Comparison of ENCODE assay signal across 7 mouse cellular contexts in genomic region chr10:84441846-84442245, GRCm38 (mm10). TPM values are rescaled to one million over a fixed set of nuclear protein-coding genes. Genes with fewer than 3 reads are reported as not detected.
DNase-seq lines count a peak whose midpoint lies in the region; ATAC-seq lines count a peak whose summit lies in the region.

No protein-coding gene starts in this region.

- DNase-seq in urinary bladder, postnatal 14 days (ENCODE audit: low spot score), result peak; percentile 25
- no peak for DNase-seq in urinary bladder, postnatal 25 days (ENCODE audit: low spot score)
- DNase-seq in forebrain, embryonic 11.5 days (ENCODE audit: low spot score), result peak; percentile 58
- no peak for DNase-seq in ovary, adult 18-20 months (ENCODE audit: low spot score)
- no peak for DNase-seq in left cerebral cortex, adult 18-20 months (ENCODE audit: low spot score in 2 of 2)

- H3K36me3 ChIP-seq in forebrain, embryonic 11.5 days (ENCODE audit: control insufficient read depth, insufficient read depth, low read length), result no peaks in the 10 kb centered on the region
- H3K36me3 ChIP-seq in liver, embryonic 12.5 days, result no peaks in the 10 kb centered on the region

- peak overlapping the region; percentile 98; the same call in 1 of the 2 replicates for H3K27ac ChIP-seq in forebrain, embryonic 11.5 days (ENCODE audit: low read depth, low read length)
- no peak overlapping the region for H3K27ac ChIP-seq in liver, embryonic 12.5 days

- 7% methylated on average over 11 of the region's 11 CpGs for WGBS in forebrain, embryonic 11.5 days
- 24% methylated on average over 11 of the region's 11 CpGs for WGBS in liver, embryonic 12.5 days (ENCODE audit: insufficient replicate concordance)

- peak overlapping the region; percentile 100 for H3K9ac ChIP-seq in forebrain, embryonic 11.5 days (ENCODE audit: low read length)
- no peak overlapping the region for H3K9ac ChIP-seq in liver, embryonic 12.5 days

- H3K4me1 ChIP-seq in forebrain, embryonic 11.5 days (replicated peaks; ENCODE audit: control insufficient read depth, insufficient read depth, low read length), result peaks cover 30% of the 10 kb centered on the region
- peaks cover 14% of the 10 kb centered on the region; the same call in 1 of the 2 replicates for H3K4me1 ChIP-seq in liver, embryonic 12.5 days

- peak overlapping the region; percentile 61 for H3K4me3 ChIP-seq in forebrain, embryonic 11.5 days (ENCODE audit: low read depth, low read length)
- peak overlapping the region; percentile 61; the same call in 1 of the 2 replicates for H3K4me3 ChIP-seq in liver, embryonic 12.5 days

- H3K9me3 ChIP-seq in forebrain, embryonic 11.5 days (ENCODE audit: control insufficient read depth, low read length), result no peaks in the 10 kb centered on the region
- H3K9me3 ChIP-seq in liver, embryonic 12.5 days (replicated peaks), result no peaks in the 10 kb centered on the region

- ATAC-seq in forebrain, embryonic 11.5 days (replicated peaks; ENCODE audit: low FRiP score), result no peak
- ATAC-seq in liver, embryonic 12.5 days, result no peak
- no peak for ATAC-seq in erythroid progenitor cell, adult 5-6 weeks (replicated peaks; ENCODE audit: low FRiP score, poor library complexity, severe bottlenecking)

- H3K27me3 ChIP-seq in forebrain, embryonic 11.5 days (ENCODE audit: control insufficient read depth, insufficient read depth, low read length), result no peaks in the 10 kb centered on the region
- peaks cover 72% of the 10 kb centered on the region for H3K27me3 ChIP-seq in liver, embryonic 12.5 days (replicated peaks)

- H3K4me2 ChIP-seq in forebrain, embryonic 11.5 days (ENCODE audit: low read depth, low read length, severe bottlenecking), result peak overlapping the region; percentile 85
- peak overlapping the region; percentile 76 for H3K4me2 ChIP-seq in liver, embryonic 12.5 days

RNA-seq across cellular contexts. Expression of gene Nuak1, which starts 1.4 kb away (rescaled TPM):
- polyA plus RNA-seq in forebrain, embryonic 11.5 days (2014; fragmentation: Nextera tagmentation; extraction: Ambion mirVana), result 2.9 and 3.6 TPM in 2 replicates
- 0.25 and 0.31 TPM in 2 replicates for polyA plus RNA-seq in liver, embryonic 12.5 days (2016; fragmentation: Nextera tagmentation; extraction: Ambion mirVana)
- 2.1 and 4.0 TPM in 2 replicates for total RNA-seq in erythroid progenitor cell, adult 5-6 weeks (2015; ENCODE audit: low replicate concordance)
- 0.64 and 1.4 TPM in 2 replicates for total RNA-seq in erythroid progenitor cell, adult 5-6 weeks (2017; ENCODE audit: low replicate concordance)
- 10 to 100 TPM; 87.8 to 89.7 TPM for total RNA-seq in left cerebral cortex, adult 18-20 months (2021)

Comparison
In these comparisons a context has a peak if more than half of its experiments do, and no peak if none do; other contexts are left out.
1. DNase-seq: peak in urinary bladder, postnatal 14 days (single experiment) and forebrain, embryonic 11.5 days (single experiment); none in urinary bladder, postnatal 25 days (single experiment), ovary, adult 18-20 months (single experiment) and left cerebral cortex, adult 18-20 months (0 of 2).
2. RNA of gene Nuak1, which starts 1.4 kb away (total RNA-seq): 87.8 to 89.7 TPM in left cerebral cortex, adult 18-20 months; 0.64 to 4.0 TPM in erythroid progenitor cell, adult 5-6 weeks; every median in the first group is over 10 times any median in the second.